Mouse (Mus musculus): Measurements from ENCODE around the gene Mgat2. TPM values are rescaled to one million over a fixed set of nuclear protein-coding genes. Genes with fewer than 3 reads are reported as not detected.
A peak's percentile ranks its signal among the peaks of the same experiment; 100 is the strongest.
"Not testable (repeated sequence)": the region's sequence is repeated elsewhere in the genome, so short reads cannot be mapped to it uniquely, and the experiment has no call there.

The Mgat2 gene
- total RNA-seq (2015; ENCODE audit: low replicate concordance) = 30.4 and 34.7 TPM in 2 replicates
- 21.2 and 23.1 TPM in 2 replicates for total RNA-seq (2017; ENCODE audit: low replicate concordance)

DNA sequence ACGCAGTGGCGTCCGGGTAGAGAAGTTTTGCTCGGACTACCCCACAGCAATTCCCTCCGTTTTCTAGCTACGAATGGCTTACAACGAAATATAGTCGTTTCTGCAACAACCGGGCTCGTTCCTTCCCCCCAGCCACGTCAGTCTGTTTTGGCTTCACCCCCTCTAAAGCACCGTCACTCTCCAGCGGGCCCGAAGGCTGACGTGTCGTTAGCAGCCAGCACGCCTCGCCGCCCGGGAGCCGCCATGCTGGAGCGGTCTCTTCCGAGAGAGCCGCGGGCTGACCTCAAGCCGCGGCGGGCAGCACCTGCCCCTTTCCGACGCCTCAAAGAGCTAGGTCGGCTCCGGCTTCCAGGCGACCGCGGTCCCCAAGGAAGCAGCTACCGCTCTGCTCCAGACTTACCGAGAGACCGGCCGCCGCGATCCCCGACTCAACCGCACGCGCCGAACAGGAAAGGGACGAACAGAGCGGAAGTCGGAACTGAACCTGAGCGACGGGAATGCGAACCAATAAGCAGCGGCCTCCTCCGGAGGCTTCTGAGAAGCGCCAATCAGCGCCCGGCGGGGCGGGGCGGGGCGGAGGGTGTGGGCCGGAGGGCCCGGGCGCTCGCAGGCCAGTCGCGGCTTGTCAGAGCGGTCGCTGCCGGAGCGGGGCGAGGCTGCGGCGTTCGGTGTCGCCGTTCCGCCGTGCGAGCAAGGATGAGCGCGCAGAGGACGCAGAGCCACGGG, at the start of gene Mgat2, which contains the start of gene Rpl36al:
Gene Mgat2, plus strand, starts transcription at position 575 of the 726 bp plus-strand sequence.
Gene Rpl36al, minus strand, starts transcription at position 501 of the 726 bp plus-strand sequence.
- ATAC-seq (replicated peaks; ENCODE audit: low FRiP score, poor library complexity, severe bottlenecking) = peak; percentile 95

DNA sequence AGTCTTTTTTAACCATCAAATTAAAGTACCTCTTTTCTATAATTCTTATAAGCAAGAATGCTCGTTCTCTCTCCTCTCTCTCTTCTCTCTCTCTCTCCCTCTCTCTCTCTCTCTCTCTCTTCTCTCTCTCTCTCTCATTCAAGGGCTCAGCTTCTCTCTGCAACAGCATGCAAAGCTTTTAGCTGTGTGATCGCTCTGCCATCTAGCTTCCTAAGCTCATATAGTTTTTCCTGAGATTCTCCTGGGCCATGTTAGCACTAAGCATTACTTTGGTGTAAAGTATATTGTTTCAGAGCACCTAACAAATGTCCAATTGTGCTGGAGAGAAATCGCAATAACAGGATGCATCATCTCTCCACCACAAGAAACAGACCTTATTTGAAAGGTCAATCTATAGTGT, 44.8 kb upstream of the Mgat2 start:
- ATAC-seq (replicated peaks; ENCODE audit: low FRiP score, poor library complexity, severe bottlenecking) = no peak

DNA sequence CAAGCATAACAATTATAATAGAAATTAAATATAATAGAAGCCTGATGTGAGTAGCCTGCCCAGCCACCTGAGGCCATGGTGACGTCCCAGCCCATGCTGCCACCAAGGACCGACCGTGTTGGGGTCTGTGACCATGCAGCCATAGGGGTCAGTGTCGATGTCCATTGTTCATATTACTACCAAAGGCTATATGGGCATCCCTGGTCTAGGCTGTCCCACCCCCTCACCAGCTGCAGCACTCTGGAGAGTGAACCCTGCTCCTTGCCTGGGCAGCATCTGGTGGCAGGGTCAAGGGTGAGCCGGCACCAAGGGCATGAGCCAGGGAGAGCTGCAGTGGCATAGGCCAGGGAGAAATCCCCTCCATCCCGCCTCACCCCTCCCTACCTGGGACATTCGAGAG, 44.1 kb upstream of the Mgat2 start:
- ATAC-seq (replicated peaks; ENCODE audit: low FRiP score, poor library complexity, severe bottlenecking) = no peak

DNA sequence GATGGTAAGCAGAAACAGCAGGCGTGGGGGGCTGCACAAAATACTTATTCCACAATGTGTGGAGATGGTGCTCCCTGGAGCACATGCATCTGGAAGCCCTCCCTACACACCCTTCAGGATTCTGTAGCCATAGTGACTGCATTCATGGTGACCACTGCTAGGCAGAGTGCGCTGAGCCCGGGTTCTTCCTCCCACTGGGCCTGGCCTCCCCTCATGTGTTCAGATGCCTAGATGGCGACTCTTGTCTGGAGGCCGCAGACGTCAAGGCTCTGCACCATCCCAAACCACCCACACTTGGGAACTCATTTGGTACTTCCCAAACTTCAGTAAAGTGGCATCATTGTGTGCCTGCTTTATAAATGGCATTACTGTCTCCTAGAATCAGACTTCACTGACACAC, 40.5 kb upstream of the Mgat2 start:
- no peak for ATAC-seq (replicated peaks; ENCODE audit: low FRiP score, poor library complexity, severe bottlenecking)

DNA sequence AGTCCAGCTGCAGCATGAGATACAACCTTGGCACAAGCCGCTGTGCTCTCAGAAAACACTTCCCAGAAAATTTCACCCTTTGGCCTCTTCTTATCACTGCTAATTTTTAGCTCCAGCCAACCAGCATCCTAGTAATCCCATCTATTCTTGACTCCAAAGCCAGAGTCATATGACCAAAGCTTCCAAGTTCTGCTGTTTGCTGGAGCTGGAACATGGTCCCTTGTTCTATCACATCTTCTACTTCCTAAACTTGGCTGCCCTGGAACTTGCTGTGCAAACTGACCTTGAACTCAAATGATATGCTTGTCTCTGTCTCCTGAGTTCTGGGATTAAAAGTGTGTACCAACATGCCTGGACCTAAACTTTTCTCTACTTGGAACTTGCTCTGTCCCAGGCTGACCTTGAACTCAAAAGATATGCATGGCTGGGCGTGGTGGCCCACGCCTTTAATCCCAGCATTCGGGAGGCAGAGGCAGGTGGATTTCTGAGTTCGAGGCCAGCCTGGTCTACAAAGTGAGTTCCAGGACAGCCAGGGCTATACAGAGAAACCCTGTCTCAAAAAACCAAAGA, 36.7 kb upstream of the Mgat2 start:
- no peak for ATAC-seq (replicated peaks; ENCODE audit: low FRiP score, poor library complexity, severe bottlenecking)

DNA sequence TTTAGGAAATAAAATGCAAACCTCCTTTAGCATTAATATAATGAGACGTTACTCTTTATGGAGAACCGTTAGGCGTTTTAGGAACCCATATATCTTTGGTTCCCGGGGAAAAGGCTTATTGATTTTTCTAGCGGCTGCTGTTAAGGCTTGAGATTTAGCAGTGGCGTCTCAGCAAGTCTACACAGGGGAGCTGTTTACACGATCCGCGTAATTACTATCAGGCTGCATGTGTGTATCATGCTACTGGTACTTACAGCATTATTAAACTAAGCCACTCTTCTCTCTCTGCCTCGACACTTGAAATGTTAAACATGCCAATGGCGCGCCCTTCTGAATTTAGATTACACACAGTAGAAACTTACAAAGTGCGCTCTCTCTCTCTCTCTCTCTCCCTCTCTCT, 33.9 kb upstream of the Mgat2 start:
- no peak for ATAC-seq (replicated peaks; ENCODE audit: low FRiP score, poor library complexity, severe bottlenecking)

DNA sequence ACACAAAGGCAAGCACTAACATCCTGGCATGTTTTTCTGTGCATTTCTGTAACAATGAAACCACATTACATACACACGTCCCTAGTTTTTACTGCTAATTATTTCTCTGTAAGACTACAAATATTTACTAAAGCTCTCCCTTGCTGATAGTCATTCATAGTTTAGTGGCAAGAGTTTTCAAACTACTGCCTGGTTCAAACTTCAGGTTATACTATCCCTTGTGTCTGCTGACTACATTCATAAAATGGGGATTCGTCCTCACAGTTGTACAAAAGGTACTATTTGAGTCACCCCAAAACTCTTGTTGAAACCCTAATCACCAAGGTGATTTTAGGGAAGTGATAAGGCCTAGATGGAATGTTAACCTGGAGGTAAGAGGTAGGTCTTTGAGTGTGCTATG, 28.0 kb upstream of the Mgat2 start:
- no peak for ATAC-seq (replicated peaks; ENCODE audit: low FRiP score, poor library complexity, severe bottlenecking)

DNA sequence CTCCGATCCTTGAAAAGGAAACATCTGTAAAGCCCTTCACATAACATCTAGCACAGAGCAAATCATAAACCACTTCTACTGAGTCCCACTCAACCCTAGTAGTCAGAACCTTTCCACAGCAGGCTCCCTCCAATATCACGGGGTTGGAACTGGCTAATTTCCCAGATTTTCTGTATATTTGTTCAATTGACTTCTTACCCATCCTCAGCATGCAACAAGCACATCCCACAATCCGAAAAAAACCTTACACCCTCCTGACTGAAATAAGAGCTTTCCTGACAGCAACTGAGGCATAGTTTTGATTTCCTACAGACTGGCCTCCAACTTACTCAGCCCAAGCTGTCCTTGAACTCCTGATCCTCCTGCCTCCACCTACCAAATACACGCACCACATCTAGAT, 27.5 kb upstream of the Mgat2 start:
- no peak for ATAC-seq (replicated peaks; ENCODE audit: low FRiP score, poor library complexity, severe bottlenecking)

DNA sequence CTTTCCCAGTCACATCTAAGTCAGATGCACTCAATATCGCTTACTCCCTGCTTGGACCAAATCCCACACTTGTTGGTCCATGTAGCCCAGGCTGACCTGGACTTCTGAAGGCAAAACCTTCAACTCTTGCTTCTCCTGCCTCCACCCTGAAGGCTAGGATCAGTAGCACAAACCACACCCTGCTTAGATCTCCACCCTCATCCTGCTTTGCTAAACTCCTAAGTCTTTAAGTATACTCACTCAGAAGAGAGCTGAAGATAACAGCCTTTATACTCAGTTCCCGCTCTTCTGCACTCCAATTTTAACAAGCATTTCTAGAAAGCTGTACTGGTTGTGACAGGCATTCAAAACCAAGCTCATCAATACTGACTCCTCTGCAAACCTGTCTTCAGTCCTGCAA, 26.9 kb upstream of the Mgat2 start:
- peak; percentile 48 for ATAC-seq (replicated peaks; ENCODE audit: low FRiP score, poor library complexity, severe bottlenecking)

DNA sequence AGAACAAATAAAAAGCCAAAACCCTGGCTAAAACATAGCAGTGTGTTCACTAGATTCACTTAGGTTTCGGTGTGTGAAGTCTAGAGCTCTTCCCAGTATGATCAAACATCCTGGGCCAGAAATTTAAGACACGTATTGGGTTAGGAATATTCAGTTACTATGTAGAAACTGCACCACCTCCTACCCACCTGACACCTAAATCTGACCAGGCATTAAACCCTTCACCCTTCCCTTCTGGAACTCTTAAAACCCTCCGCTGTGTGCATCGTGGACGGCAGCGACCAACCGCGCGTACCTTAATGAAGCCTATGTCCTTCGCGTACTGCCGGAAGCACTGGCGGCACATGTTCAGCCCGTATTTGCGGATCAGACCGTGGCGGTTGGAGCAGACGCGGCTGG, 25.6 kb upstream of the Mgat2 start:
- peak; percentile 30 for ATAC-seq (replicated peaks; ENCODE audit: low FRiP score, poor library complexity, severe bottlenecking)

DNA sequence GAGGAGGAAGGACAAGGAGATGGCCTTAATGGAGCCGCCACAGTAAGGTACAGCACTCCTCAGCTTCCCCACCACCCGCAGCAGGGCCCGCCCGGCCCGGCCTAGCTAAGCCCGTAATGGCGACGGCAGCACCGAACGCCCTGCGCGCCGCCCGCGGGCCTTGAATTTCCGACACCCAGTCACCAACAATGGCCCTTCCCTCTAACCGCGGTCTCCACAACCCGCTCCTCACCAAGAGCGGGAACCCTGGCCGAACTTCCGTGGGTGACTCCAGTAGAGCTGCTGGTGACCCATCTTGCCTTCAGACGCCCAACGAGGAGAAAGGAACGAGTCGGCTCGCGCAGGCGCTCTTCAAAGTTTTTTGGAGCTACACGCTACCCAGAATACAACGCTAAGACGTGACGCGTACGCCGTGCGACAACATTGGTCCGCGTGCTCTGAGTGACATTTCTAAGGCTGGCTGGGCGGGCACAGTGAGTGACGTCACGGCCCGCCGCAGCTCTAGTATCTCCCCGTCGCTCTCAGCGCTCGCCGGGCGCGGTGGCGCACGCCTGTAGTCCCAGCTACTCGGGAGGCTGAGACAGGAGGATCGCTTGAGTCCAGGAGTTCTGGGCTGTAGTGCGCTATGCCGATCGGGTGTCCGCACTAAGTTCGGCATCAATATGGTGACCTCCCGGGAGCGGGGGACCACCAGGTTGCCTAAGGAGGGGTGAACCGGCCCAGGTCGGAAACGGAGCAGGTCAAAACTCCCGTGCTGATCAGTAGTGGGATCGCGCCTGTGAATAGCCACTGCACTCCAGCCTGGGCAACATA, 25.0 kb upstream of the Mgat2 start, which contains the start of gene Rps29:
Gene Rps29, minus strand, starts transcription at position 422 of the 813 bp plus-strand sequence.
- ATAC-seq (replicated peaks; ENCODE audit: low FRiP score, poor library complexity, severe bottlenecking) = peak; percentile 93

DNA sequence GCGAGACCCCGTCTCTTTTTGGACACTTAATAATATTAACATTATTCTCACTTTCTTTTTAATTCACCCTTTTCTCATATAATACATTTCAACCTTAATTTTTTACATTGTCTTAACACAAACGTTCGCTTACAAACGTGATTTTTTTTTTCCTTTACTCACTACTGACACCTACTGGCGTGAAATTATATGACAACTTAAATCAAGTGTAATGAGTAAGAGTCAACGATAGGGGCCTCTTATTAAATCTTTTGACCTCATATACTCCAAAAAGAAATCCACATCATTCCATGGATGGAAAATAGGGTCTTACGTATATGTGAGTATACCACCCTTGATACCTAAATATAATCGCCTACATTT, 24.4 kb upstream of the Mgat2 start:
- peak; percentile 51 for ATAC-seq (replicated peaks; ENCODE audit: low FRiP score, poor library complexity, severe bottlenecking)

DNA sequence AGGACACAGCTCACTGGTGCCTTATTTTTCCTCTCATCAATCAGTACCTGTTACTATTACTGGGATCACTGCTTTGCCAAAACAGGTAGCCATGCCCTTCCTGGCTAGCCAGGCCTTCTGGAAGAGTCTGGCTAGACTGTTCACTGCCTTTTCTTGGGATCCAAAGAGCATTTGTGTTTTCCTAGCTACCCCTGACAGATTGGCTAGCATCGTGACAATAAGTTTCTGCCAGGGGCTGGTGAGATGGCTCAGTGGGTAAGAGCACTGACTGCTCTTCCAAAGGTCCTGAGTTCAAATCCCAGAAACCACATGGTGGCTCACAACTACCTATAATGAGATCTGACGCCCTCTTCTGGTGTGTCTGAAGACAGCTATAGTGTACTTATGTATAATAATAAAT, 23.3 kb upstream of the Mgat2 start:
- ATAC-seq (replicated peaks; ENCODE audit: low FRiP score, poor library complexity, severe bottlenecking) = not testable (repeated sequence)

DNA sequence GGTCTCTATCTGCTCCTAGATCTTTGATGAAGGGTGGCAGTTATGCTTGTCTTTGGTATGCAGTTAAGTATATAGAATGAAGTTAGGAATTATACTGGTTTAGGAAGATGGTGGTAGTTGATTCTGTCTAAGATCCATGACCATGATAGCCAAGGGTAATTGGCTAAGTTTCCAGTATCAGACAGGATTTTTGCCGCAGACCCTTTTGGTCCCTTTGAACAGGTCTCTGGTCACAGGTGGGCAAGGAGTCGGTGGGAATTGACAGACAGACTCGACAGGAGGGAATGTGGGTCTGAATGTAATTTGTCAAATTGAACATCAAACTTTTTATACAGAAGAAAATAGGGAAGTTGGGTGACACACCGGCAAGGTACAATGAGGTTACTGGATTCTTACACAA, 20.4 kb upstream of the Mgat2 start:
- not testable (repeated sequence) for ATAC-seq (replicated peaks; ENCODE audit: low FRiP score, poor library complexity, severe bottlenecking)

DNA sequence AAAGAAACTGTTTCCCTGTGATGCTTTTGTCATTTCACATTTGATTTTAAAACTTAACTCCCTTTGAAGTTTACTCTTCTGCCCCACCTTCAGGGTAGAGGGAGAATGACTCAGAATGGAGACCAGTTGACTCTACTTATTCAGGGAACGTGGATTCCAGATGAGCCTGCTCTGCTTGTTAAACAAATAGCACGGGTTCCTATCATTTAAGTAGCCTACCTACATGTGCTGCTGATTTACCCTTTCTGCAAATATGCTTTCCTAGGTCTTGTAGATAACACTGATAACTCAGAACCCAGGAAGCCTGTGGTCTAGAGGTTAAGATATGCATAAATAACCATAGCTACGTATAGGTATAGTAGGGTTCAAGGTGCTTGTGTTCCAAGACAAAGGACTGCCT, 19.1 kb upstream of the Mgat2 start:
- ATAC-seq (replicated peaks; ENCODE audit: low FRiP score, poor library complexity, severe bottlenecking) = no peak

DNA sequence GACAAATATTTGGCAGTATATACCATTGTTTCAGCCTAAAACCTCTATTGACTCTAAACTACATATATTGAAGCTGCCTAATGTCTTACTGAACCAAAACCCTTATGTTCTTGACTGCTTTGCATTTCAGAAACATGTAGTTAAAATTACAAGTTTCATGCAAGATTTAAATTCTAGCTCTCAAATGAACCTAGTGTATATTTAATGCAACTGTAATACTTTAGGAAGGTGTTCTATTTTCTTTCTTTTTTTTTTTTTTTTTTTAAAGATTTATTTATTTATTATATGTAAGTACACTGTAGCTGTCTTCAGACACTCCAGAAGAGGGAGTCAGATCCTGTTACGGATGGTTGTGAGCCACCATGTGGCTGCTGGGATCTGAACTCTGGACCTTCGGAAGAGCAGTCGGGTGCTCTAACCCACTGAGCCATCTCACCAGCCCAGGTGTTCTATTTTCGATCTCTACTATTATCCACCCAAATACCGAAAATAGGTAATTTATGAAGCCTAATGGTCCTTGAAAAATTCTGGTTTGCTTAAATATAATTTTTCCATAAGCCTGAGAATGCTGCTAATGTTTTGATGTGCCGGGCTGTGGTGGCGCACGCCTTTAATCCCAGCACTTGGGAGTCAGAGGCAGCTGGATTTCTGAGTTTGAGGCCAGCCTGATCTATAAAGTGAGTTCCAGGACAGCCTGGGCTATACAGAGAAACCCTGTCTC, 16.9 kb upstream of the Mgat2 start:
- ATAC-seq (replicated peaks; ENCODE audit: low FRiP score, poor library complexity, severe bottlenecking) = not testable (repeated sequence)

DNA sequence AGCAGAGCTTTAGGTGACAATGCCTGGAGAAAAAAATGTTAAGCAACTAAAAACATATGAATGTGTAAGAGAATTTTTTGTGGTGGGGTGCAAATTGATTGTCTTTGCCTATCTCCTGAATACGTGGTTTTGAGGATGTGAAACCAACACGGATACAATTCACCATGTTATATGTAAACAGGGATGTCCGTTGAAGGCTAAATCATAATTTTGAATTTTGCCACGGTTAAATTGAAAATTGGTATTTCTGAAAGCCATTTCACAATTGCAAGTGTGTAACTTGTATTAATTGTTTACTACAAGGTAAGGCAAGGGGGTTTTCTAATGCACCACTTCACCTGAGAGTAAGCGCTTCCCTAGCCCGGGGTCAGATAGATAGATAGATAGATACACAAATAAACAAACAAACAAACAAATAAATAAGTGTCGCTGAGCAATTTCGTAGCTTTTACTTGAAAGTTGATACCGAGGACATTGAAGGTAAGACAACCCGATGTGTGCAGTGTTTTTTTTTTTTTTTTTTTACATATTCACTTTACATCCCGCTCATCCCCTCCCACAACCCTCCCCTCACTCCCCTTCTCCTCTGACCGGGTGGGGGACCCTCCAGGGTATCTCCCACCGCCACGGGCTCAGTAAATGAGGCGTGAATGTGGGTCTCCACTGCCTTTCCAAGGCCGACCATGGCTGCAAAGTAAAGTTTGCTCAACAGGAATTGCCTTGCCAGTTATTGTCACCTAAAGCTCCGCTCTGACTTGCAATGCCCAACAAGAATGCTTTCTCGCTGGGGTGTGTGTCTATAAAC, 16.1 kb upstream of the Mgat2 start:
- ATAC-seq (replicated peaks; ENCODE audit: low FRiP score, poor library complexity, severe bottlenecking) = no peak

DNA sequence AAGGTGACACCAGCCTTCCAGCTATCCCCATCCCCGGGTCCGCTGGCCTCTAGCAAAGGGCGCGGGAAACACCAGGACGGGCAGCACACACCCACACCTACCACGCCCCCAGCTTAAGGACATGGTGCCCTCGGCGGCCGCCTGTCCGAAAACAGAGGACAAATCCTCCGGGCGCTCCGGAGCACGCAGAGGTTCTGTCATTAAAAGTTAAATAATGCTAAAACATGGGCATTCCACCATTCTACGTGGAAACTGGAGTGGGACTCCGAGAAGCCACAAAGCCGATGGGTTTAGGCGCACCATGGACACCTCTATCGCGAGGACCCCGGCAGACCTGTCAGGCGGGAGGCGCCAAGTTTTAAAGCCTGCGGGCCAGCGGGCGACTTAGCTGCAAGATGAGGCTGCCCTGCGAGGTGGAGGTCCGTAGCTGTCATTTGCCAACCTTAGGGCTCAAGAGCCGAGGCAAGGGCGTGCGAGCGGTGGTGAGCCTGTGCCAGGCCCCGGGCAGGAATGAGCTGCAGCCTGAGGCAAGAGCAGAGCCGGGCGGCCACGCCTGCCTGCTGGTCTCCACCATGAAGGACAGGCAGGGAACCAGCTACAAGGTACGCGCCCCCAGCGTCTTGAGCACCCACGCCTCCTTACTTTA, 15.4 kb upstream of the Mgat2 start, which contains the start of gene Lrr1:
Gene Lrr1, plus strand, starts transcription at position 354 of the 646 bp plus-strand sequence.
- ATAC-seq (replicated peaks; ENCODE audit: low FRiP score, poor library complexity, severe bottlenecking) = peak; percentile 96

DNA sequence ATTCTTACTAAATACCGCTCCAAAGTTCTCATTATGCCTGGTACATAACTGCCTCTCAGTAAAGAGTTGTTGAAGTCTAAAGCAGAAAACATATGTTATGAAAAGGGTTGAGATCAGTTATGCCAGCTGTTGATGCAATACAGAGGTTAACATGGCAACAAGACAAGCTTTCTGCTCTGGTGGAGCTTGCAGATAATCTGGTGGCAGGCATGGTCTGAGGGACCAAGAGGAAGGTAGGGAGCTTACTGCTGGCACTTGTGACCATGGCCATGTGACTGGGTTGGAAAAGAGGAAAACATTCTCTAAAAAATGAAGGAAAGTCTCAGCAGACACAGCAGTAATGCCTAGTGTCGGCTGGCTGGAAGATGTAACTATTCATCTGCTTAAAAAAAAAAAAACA, 12.7 kb upstream of the Mgat2 start:
- ATAC-seq (replicated peaks; ENCODE audit: low FRiP score, poor library complexity, severe bottlenecking) = no peak

Data from erythroblast, adult 5-6 weeks (primary cell).